Mouse (Mus musculus) left cerebral cortex, adult 9 months (tissue): ENCODE results near the gene Adarb1.
A peak's percentile ranks its signal among the peaks of the same experiment; 100 is the strongest.

Experiments
- DNase-seq, 2 experiments: peaks; one replicate each; pipeline ENCODE4 v3.0.0; 2022; ENCODE audit warnings: low spot score in 2 of 2

The Adarb1 gene

GRCm38 (mm10) chr10:77383045-77383444 is 35.0 kb downstream of the Adarb1 start:
- peak; percentile 45 to 61 for DNase-seq

- DNase-seq = no peak
Observed at GRCm38 (mm10) chr10:77381191-77381590, 36.9 kb downstream of the Adarb1 start.

DNA sequence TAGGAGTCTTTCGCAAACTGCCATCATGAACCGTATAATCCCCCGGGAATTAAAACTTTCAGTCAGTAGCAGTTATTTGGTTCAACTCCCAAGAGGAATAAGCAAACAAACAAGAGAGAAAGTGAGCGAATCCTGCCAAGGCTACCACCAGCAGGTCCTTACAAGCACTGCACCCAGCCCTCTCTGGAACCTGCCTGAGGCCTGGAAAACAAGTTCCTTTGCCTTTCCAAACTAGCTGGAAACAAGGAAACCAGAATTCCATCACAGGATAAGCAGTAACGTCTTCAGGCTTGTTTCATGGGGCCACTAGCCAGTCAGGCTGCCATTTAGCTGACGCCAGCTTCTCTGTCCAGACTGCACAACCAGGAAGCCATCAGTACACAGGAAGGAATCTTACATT is 37.4 kb downstream of the Adarb1 start:
- DNase-seq = no peak

- DNase-seq = no peak
Observed at GRCm38 (mm10) chr10:77379199-77379598, 38.9 kb downstream of the Adarb1 start.

GRCm38 (mm10) chr10:77376056-77376455 is 42.0 kb downstream of the Adarb1 start:
- DNase-seq = no peak

GRCm38 (mm10) chr10:77374948-77375347 is 43.1 kb downstream of the Adarb1 start:
- no peak for DNase-seq

- no peak for DNase-seq
Observed at GRCm38 (mm10) chr10:77374407-77374806, 43.7 kb downstream of the Adarb1 start.

DNA sequence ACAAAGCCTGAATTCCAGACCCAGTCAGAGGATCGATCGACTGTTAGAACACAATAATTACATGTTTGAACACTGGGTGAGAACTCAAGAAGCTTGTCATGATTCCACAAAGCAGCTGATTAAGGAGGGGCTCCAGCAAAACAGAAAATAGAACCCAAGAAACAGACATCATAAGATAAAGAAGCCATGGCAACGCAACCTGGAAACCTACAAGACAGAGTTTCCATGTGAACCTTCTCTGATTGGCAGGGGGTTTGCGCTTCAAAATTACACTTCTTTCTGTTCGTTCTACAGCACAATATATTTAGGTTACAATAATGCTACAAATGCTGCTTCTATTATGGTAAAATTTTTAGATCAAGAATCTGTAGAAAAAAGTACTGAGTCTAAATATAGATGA is 47.9 kb downstream of the Adarb1 start:
- no peak for DNase-seq

GRCm38 (mm10) chr10:77367973-77368372 is 50.1 kb downstream of the Adarb1 start:
- no peak for DNase-seq

GRCm38 (mm10) chr10:77366959-77367358 is 51.1 kb downstream of the Adarb1 start:
- no peak for DNase-seq

DNA sequence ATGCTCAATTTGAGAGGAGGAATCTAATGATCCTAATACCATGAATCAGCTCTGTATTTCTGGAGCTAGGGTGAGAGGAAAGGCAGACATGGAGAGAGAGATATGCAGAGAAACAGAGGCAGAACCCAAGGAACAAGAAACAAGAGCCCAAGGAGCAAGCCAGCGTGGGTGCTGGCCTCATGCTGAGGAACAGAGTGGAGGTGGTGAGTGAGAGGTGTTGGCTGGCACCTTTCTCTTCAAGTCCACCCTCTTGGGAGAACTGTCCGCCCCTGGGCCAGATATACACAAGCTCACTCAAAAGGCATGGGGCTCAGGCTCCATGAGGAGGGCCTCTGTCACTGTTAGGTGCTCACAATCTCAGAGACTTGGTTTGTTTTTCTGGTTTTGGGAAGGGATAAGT is 52.9 kb downstream of the Adarb1 start:
- no peak for DNase-seq

DNA sequence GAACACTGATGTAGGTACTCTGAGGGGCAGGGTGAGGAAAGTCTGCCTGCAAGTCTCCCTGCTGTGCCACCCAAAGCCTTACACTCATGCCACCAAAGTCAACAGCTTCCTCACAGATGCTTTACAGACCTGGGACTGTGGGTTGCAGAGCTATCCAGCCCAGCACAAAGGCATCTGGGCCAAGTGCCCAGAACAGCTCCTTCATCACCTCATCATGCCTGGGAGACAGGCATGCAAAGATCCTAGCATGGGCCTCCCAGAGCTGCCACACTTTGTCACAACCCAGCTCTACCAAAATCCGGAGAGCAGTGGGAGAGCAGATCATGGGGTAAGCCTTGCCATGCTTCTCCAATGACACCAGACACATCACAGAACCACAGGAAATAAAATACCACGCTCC is 57.6 kb downstream of the Adarb1 start:
- DNase-seq = no peak

DNA sequence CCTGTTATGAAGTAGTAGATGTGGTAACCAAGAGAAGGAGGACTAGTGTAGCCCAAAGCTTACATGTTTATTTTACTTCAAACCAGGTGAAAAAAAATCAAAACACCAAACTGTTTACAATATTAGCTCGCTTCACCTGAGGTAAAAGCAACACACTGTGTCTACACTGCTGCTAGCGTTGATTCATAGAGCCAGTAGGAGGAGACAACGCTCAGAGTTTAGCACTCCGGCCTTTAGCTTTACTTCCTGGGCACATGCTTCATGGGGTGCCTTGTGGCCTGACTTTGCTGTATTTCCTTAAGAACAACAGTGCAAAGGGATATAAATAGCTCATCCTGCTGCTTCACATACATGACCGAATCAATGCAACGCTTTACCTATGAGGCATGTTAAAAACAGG is 60.1 kb downstream of the Adarb1 start:
- DNase-seq = no peak

- peak; percentile 58 to 91 for DNase-seq
Observed at GRCm38 (mm10) chr10:77353031-77353745, 64.9 kb downstream of the Adarb1 start.

- DNase-seq = peak in 1 of 2 experiments; percentile 65
Observed at GRCm38 (mm10) chr10:77342842-77343241, 75.2 kb downstream of the Adarb1 start.

GRCm38 (mm10) chr10:77341711-77342110 is 76.4 kb downstream of the Adarb1 start:
- DNase-seq = peak in 1 of 2 experiments; percentile 35

DNA sequence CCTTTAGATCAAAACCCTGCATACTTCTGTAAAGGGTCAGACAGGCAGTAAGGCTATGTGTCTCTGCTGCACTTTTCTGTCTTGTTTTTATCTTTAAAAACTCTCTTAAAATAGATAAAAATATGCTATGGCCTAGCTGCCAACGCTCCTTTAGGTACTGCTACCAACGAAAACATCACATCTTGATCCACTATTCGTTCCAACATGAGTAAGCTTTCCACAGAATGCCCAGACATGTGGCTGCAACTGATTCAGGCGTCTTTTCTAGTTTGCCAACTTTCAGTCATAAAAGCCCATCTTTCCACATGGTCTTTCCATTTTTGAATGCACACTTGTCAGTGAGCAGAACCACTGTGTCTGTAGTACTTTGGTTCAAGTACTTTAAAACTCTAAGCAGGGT is 77.0 kb downstream of the Adarb1 start:
- DNase-seq = no peak

DNA sequence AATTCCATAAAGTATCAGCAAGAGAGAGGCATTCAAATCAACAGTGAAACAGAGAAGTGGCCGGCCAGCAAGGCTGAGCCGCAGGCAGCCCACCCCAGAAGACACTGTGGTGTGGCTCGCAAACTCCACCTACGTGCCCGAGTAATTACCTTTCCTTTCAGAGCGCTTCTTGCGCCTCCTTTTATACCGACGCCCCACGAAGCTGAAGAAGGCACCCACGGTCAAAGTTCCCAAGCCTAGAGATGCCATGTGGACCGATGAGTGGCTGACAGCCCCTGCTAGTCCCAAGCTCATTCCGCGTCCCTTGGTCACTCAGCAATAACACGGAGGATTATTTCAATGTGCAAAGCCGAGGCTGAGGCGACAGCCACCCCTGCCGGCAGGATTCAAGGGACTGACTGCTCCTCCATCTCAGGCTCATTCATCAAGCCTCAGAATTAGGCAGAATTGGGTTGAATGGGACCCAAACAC is 78.2 kb downstream of the Adarb1 start:
- DNase-seq = no peak

GRCm38 (mm10) chr10:77333518-77333917 is 84.6 kb downstream of the Adarb1 start:
- no peak for DNase-seq

DNA sequence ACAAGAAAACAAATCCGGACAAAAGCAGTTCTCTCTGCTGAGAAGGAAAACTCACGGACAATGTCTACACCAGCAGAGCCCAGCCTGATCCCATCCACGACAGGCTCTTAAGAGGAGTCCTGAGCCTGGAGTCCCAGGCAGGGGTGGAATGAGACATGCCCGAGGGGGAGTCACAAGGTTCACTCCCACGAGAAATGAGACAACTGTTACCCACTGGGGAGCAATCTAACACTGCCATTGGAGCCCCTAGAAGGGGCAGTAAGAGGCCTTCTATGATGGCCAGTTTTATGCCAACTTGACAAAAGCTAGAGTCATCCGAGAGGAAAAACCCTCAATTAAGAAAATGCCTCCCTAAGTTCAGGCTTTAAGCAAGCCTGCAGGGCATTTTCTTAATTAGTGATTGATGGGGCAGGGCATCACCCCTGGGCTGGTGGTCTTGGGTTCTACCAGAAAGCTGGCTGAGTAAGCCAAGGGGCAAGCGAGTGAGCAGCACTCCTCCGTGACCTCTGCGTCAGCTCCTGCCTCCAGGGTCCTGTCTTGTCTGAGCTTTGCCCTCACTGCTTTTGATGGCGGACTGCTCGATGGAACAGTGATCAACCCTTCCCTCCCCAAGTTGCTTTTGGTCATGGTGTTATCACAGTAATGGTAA is 88.5 kb downstream of the Adarb1 start:
- DNase-seq = no peak

GRCm38 (mm10) chr10:77324716-77325115 is 93.4 kb downstream of the Adarb1 start:
- peak in 1 of 2 experiments; percentile 44 for DNase-seq

GRCm38 (mm10) chr10:77321611-77322010 is 96.5 kb downstream of the Adarb1 start:
- no peak for DNase-seq

- no peak for DNase-seq
Observed at GRCm38 (mm10) chr10:77321001-77321400, 97.1 kb downstream of the Adarb1 start.
